Mouse (Mus musculus) limb, embryonic 14.5 days (tissue): Measurements from ENCODE around the gene Dnm1. TPM values are rescaled to one million over a fixed set of nuclear protein-coding genes. Genes with fewer than 3 reads are reported as not detected.

Experiments
- ATAC-seq: fragments of 200-750 bp; cut with Nextera tagmentation; 2 replicates; pipeline ENCODE4 v1.8.0; 2017; ENCODE audit warnings: low read depth, moderate number of reproducible peaks, moderate TSS enrichment; ENCODE audit not compliant: low FRiP score
- DNase-seq: peaks from one replicate; pipeline ENCODE4 v3.0.0-alpha.2; 2015; ENCODE audit warnings: low spot score
- H3K27ac ChIP-seq: fragments of 300-500 bp; sonication (generic); replicated peaks from 2 replicates; pipeline ENCODE4 v1.5.1; 2014; ENCODE audit warnings: low read depth, mild to moderate bottlenecking, low read length, moderate library complexity, mixed read lengths
- H3K27me3 ChIP-seq: fragments of 300-500 bp; sonication (generic); 2 replicates; pipeline ENCODE4 v1.6.1; 2014; ENCODE audit warnings: low read length, mixed read lengths; ENCODE audit not compliant: control insufficient read depth, insufficient read depth
- H3K36me3 ChIP-seq: fragments of 300-500 bp; sonication (generic); 2 replicates; pipeline ENCODE4 v1.6.1; 2014; ENCODE audit warnings: mild to moderate bottlenecking, low read length, moderate library complexity, mixed read lengths; ENCODE audit not compliant: control insufficient read depth, insufficient read depth
- H3K4me1 ChIP-seq: fragments of 300-500 bp; sonication (generic); 2 replicates; pipeline ENCODE4 v1.6.1; 2014; ENCODE audit warnings: antibody characterized with exemption, low read length, mixed read lengths; ENCODE audit not compliant: control insufficient read depth, insufficient read depth
- H3K4me2 ChIP-seq: fragments of 300-500 bp; sonication (generic); replicated peaks from 2 replicates; pipeline ENCODE4 v1.6.1; 2014; ENCODE audit warnings: low read depth, mild to moderate bottlenecking, low read length, moderate library complexity; ENCODE audit not compliant: severe bottlenecking
- H3K4me3 ChIP-seq: fragments of 300-500 bp; sonication (generic); replicated peaks from 2 replicates; pipeline ENCODE4 v1.5.1; 2014; ENCODE audit warnings: low read length
- H3K9ac ChIP-seq: fragments of 300-500 bp; sonication (generic); 2 replicates; pipeline ENCODE4 v1.6.1; 2014; ENCODE audit warnings: mild to moderate bottlenecking, low read depth, low read length, moderate library complexity; ENCODE audit not compliant: severe bottlenecking
- H3K9me3 ChIP-seq: fragments of 300-500 bp; sonication (generic); 2 replicates; pipeline ENCODE4 v1.6.1; 2016; ENCODE audit warnings: low read length; ENCODE audit not compliant: control insufficient read depth
- POLR2A ChIP-seq: fragments of 200-500 bp; IDR thresholded peaks from 2 replicates; pipeline ENCODE4 v1.8.0; 2012; ENCODE audit warnings: inconsistent platforms, mild to moderate bottlenecking, moderate library complexity, borderline replicate concordance; ENCODE audit not compliant: insufficient read depth, insufficient read length; ENCODE audit errors: extremely low read depth
- WGBS: fragments of 180-500 bp; shearing (Covaris S2); extraction: QIAGEN DNeasy Blood & Tissue Kit; methylation state at CpG from one replicate; pipeline ENCODE4 v1.1.7; 2014; 5-methylcytosine and 5-hydroxymethylcytosine counted together
- polyA plus RNA-seq, 2 experiments: library from polyadenylated mRNA; depleted of rRNA in 1 of 2; stranded (reverse) in 1 of 2; unstranded in 1 of 2; fragments of >200 nt; fragmentation: Nextera tagmentation in 1 of 2; extraction: Ambion mirVana in 1 of 2; gene quantifications; 2 replicates each; pipeline versions ENCODE4 v1.2.1 to v1.2.3; 2012 to 2014

Dnm1 gene
- polyA plus RNA-seq, 2 experiments, result 46.0 to 318 TPM

DNA sequence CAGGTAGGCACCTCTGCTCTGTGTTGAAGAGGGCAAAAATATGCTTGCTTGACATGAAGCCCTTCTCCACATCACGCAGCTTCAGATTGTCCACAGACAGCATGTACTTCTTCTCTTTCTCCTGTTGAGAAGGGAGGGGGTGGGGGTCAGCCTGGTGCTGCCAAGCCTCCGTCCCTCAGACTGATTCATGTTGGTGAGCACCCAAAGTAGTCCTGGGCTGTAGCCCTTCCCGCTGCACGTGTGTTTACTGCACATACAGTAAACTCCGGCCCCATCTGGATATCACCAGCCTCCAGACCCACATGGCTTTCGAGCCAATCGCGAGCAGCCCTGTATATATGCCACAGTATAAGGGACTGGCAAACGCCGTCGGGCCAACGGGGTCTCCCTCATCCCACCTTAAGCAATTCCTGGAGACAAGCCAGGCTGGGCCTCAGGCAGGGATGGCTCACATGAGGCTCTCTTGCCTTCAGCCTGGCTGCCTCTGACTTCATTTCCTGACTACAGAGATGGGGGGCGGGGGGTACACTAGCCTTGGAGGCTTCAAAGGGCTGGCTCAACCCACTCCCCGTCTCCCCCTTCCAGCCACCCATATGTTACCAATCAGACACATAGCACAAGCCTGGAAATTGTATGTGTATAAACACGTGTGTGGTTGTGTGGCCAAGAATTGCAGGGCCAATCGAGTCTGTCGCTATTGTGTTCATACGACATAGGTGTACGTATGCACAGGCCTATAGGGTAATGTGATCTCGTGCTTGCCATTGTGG lies 36.1 kb downstream of the Dnm1 start:
- WGBS, result 19% methylated on average over 20 of the region's 20 CpGs
- ATAC-seq (peak; percentile 65), DNase-seq (peak; percentile 93)
- 0 out of 2 replicates have a peak overlapping the region, but pooled peaks have one; percentile 95 for H3K9ac ChIP-seq
- H3K27ac ChIP-seq, result peak overlapping the region; percentile 100
- no peak for TF ChIP-seq POLR2A
- no peaks in the 10 kb centered on the region for H3K27me3 ChIP-seq
- peaks cover 25% of the 10 kb centered on the region for H3K36me3 ChIP-seq
- peak overlapping the region; percentile 95 for H3K4me2 ChIP-seq
- no peaks in the 10 kb centered on the region for H3K9me3 ChIP-seq
- peak overlapping the region; percentile 56 for H3K4me3 ChIP-seq
- peaks cover 56% of the 10 kb centered on the region for H3K4me1 ChIP-seq

DNA sequence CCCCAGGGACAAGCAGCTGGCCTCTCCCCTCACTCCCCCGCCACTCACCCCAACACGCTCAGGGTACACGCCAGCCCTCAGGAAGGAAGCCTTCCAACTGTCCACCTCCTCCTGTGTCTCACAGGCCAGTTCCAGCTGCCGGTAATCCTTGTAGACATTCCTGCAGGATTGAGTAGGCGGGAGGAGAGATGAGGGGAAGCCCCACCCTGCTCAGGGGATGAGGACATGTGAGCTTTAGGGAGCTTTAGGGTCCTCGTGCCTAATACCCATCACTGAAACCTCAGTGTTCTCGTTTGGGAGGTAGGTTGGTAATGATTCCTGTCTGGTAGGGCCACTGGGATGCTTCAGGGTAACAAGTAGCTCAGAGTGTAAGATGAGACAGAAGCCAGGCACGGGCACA lies 37.4 kb downstream of the Dnm1 start:
- under 1% methylated on average over 8 of the region's 8 CpGs for WGBS
- no peak overlapping the region for H3K4me3 ChIP-seq
- H3K27me3 ChIP-seq, result no peaks in the 10 kb centered on the region
- H3K36me3 ChIP-seq, result peaks cover 28% of the 10 kb centered on the region
- H3K4me1 ChIP-seq, result peaks cover 65% of the 10 kb centered on the region
- TF ChIP-seq POLR2A, result no peak
- ATAC-seq, result no peak
- no peaks in the 10 kb centered on the region for H3K9me3 ChIP-seq
- no peak overlapping the region for H3K9ac ChIP-seq
- H3K4me2 ChIP-seq, result peak overlapping the region; percentile 18
- DNase-seq, result peak; percentile 73
- H3K27ac ChIP-seq, result peak overlapping the region; percentile 100

DNA sequence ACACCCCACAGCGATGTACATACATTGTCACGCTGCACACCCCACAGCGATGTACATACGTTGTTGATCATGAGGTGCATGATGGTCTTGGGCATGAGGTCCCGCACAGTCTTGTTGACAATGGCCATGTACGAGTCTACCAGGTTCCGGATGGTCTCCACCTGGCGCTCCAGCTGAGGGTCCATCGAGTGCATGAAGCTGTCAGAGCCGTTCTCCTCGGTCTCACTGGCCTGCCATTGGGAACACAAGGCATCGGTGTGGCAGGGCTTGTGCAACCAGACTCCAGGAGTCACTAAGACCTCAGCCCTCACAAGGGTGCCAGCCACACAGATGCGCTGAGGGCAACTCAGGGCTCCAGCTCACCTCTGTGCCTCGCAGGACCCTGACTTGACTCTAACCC lies 38.3 kb downstream of the Dnm1 start:
- Histone ChIP-seq H3K4me3 (no peak overlapping the region), H3K9me3 (no peaks in the 10 kb centered on the region), H3K4me1 (peaks cover 61% of the 10 kb centered on the region), H3K27ac (peak overlapping the region; percentile 100), H3K36me3 (peaks cover 31% of the 10 kb centered on the region), H3K9ac (0 out of 2 replicates have a peak overlapping the region, but pooled peaks have one; percentile 4), H3K27me3 (no peaks in the 10 kb centered on the region), H3K4me2 (no peak overlapping the region)
- 89% methylated on average over 14 of the region's 14 CpGs for WGBS
- no peak for DNase-seq
- ATAC-seq, result no peak
- TF ChIP-seq POLR2A, result no peak

DNA sequence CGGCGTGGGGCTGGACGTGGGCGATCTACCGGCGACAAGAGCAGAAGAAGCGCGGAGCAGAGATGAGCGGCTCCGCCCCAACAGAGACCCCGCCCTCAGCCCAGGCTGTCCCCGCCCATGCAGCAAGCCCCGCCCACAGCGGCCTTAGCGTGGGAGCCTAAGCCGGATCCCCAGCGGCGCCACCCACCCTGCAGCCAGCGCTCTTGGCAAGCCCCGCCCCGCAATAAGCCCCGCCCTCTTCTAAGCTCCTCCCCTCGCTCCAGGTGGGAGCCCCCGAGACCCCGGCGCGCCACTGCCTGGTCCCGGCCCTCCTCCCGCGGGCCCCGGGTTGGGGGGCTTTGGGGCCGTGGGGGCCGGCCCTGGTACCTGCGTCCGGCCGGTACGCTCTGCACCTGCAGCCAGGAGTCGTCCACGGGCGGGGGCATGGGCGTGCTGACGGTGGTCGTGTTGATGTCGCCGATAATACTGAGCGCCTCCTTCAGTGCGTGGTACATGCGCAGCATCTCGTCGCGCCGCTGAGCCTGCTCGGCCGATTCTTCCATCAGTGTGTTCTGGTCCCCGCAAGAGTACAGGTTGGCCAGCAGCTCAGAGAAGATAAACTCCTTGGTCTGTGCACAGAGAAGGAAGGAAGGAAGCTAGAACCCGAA lies 40.7 kb downstream of the Dnm1 start:
- ATAC-seq, result peak; percentile 57
- no peak for TF ChIP-seq POLR2A
- H3K36me3 ChIP-seq, result peaks cover 54% of the 10 kb centered on the region

DNA sequence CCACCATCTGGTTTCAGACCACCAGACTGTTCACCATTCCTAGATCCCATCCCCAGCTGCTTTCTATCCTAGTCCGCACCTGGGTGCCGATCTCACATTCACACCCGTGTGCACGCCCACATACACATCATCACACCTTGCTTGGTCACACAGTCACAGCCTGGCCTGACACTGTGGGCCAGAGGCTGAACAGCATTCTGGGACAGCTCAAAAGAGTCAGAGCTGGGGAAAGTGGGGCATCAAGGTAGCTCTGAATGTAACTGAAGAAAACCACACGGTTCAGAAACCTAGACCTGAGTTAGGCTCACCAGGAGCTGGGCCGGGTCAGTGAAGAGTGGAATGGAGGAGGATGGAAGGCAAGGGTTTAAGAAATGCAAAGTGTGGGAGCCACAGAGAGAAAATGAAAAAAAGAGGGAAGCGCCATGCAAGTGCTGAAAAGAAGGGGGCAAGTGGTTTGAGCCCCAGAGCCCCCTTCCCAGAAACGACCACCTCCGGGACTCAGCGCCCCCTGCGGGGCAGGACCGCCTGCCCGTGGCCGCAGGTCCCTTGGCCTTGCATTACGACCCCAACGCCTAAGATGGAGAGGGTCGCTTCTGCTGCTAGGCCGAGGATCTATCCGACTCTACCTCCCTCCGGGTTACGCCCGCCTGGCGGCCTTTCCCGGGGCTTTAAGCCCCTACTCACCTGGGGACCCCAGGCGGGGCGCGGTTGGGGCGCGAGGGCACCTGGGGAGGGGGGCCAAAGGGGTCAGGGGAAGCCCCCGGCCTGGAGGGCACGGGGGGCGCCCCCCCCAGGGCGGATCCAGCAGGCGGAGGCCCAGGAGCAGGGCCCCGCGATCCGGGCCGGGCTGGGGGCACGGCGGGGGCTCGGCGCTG lies 41.5 kb downstream of the Dnm1 start:
- H3K27ac ChIP-seq, result peak overlapping the region; percentile 65
- peaks cover 37% of the 10 kb centered on the region for H3K4me1 ChIP-seq
- H3K4me3 ChIP-seq, result peak overlapping the region; percentile 78
- peak overlapping the region; percentile 98 for H3K4me2 ChIP-seq
- ATAC-seq, result no peak
- DNase-seq, result no peak
- peak overlapping the region; percentile 77 for H3K9ac ChIP-seq
- no peaks in the 10 kb centered on the region for H3K9me3 ChIP-seq
- 7% methylated on average over 30 of the region's 42 CpGs for WGBS
- no peak for TF ChIP-seq POLR2A
- no peaks in the 10 kb centered on the region for H3K27me3 ChIP-seq
- H3K36me3 ChIP-seq, result peaks cover 62% of the 10 kb centered on the region

More for the DNA sequence above, 40.7 kb downstream of the Dnm1 start:
- Histone ChIP-seq H3K4me2 (peak overlapping the region; percentile 98), H3K27ac (peak overlapping the region; percentile 71), H3K27me3 (no peaks in the 10 kb centered on the region), H3K4me1 (peaks cover 44% of the 10 kb centered on the region), H3K9ac (peak overlapping the region; percentile 77), H3K9me3 (no peaks in the 10 kb centered on the region), H3K4me3 (peak overlapping the region; percentile 78)
- 2% methylated on average over 39 of the region's 56 CpGs for WGBS
- peak; percentile 85 for DNase-seq
